Mouse (Mus musculus) heart, adult 2 months (tissue): ENCODE measurements at regions not wholly inside any gene's neighbourhood (a gene's known extent, or its start where the extent isn't known, plus 50 kb on each side); places are given as distances from the start of the nearest gene placed in this dataset.
A peak's percentile ranks its signal among the peaks of the same experiment; 100 is the strongest.

Experiments used
- DNase-seq, 2 experiments: peaks; one replicate each; pipeline ENCODE4 v3.0.0; 2021
- H3K27ac ChIP-seq: fragments of 200-600 bp; 2 replicates; pipeline ENCODE4 v1.8.1; 2022
- H3K27me3 ChIP-seq: fragments of 200-500 bp; 2 replicates; pipeline ENCODE4 v1.6.1; 2012; ENCODE audit warnings: mild to moderate bottlenecking, low read length, inconsistent platforms, mixed read lengths; ENCODE audit not compliant: control insufficient read depth, insufficient read depth
- H3K36me3 ChIP-seq: fragments of 200-500 bp; 2 replicates; pipeline ENCODE4 v1.6.1; 2012; ENCODE audit warnings: low read length, inconsistent platforms; ENCODE audit not compliant: control insufficient read depth, insufficient read depth
- H3K4me1 ChIP-seq: fragments of 200-500 bp; 2 replicates; pipeline ENCODE4 v1.6.1; 2011; ENCODE audit warnings: low read length; ENCODE audit not compliant: control insufficient read depth, insufficient read depth
- H3K4me3 ChIP-seq: fragments of 200-600 bp; 2 replicates; pipeline ENCODE4 v1.8.1; 2022
- H3K79me2 ChIP-seq: fragments of 200-500 bp; replicated peaks from 2 replicates; pipeline ENCODE4 v1.6.1; 2012; ENCODE audit warnings: mild to moderate bottlenecking, inconsistent platforms, low read length, moderate library complexity, mixed read lengths; ENCODE audit not compliant: control insufficient read depth, insufficient read depth
- H3K9ac ChIP-seq: fragments of 200-500 bp; 2 replicates; pipeline ENCODE4 v1.6.1; 2012; ENCODE audit warnings: low read depth, mild to moderate bottlenecking, control low read depth, inconsistent platforms, low read length, mixed read lengths
- CTCF ChIP-seq: fragments of 200-600 bp; IDR thresholded peaks from 2 replicates; pipeline ENCODE4 v1.8.1; 2022; ENCODE audit warnings: antibody characterized with exemption, mild to moderate bottlenecking, moderate library complexity
- EP300 ChIP-seq: fragments of 200-500 bp; IDR thresholded peaks from 2 replicates; pipeline ENCODE4 v1.6.1; 2011; ENCODE audit warnings: low read depth, low read length, control low read depth; ENCODE audit not compliant: insufficient read depth
- POLR2A ChIP-seq: fragments of 200-500 bp; IDR thresholded peaks from 2 replicates; pipeline ENCODE4 v1.6.1; 2011; ENCODE audit warnings: mild to moderate bottlenecking, low read depth, low read length, control low read depth; ENCODE audit not compliant: insufficient read depth
- WGBS: fragments of 180-500 bp; shearing (Covaris S2); methylation state at CpG from one replicate; pipeline ENCODE4 v1.1.7; 2018; 5-methylcytosine and 5-hydroxymethylcytosine counted together
- intact Hi-C: fragments of 180-260 bp; cut with DNase I; formaldehyde crosslinking; loops from one replicate; pipeline ENCODE4 v1.15.1; 2025

GRCm38 (mm10) chr14:58801402-58801861, 341.3 kb downstream of the 1700129C05Rik start:
- Histone ChIP-seq H3K4me3 (no peak overlapping the region), H3K4me1 (no peaks in the 10 kb centered on the region; the same call in 1 of the 2 replicates), H3K79me2 (no peaks in the 10 kb centered on the region), H3K27ac (peak overlapping the region; percentile 86), H3K36me3 (peaks cover 5% of the 10 kb centered on the region), H3K27me3 (no peaks in the 10 kb centered on the region), H3K9ac (no peak overlapping the region)
- peak in 1 of 2 experiments; percentile 47 for DNase-seq
- TF ChIP-seq CTCF, result no peak
- TF ChIP-seq POLR2A, result no peak
- TF ChIP-seq EP300, result no peak
- intact Hi-C loops, result no loop called here

DNA sequence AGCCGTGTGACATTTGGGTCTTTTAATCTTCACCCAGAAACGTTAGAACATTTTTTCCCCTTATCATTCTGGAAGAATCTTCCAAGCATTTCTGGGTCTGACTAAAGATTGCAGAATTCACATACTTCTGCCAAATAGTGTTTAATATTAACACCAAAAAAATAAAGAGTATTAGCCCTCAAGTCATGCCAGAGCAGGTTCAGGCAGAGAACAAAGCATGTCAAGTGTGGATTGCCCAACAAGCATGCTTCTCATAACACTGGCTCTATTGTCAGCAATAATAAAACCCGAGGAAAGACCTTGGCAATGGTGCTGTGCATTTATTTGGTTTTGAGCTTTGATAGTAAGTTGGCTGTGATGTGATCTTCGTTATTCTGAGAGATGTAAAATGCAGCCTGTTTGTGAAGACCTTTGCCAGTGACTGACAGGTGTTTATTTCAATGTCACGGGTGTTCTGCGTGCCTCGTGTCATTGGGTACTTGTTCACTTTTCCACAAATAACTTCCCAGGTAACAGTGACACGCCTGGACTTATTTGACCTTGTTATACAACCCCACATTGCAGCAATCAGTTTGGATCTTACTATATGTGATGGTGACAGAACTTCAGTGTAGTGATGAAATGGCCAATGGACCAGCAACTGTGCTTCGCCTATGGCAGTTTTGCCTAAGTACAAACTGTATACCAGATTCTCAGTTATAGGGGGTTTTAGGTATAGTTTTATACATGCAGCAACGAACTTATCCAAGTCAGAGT, 354.3 kb downstream of the 1700129C05Rik start:
- H3K9ac ChIP-seq, result no peak overlapping the region
- no peaks in the 10 kb centered on the region for H3K79me2 ChIP-seq
- DNase-seq, result peak in 1 of 2 experiments; percentile 38
- H3K4me1 ChIP-seq, result peaks cover 14% of the 10 kb centered on the region
- peaks cover 7% of the 10 kb centered on the region for H3K36me3 ChIP-seq
- intact Hi-C loops, result no loop called here
- TF ChIP-seq EP300 (no peak), POLR2A (no peak), CTCF (no peak)
- no peak overlapping the region for H3K4me3 ChIP-seq
- WGBS, result 56% methylated on average over 10 of the region's 10 CpGs
- no peaks in the 10 kb centered on the region; the same call in 1 of the 2 replicates for H3K27me3 ChIP-seq
- peak overlapping the region; percentile 53 for H3K27ac ChIP-seq

DNA sequence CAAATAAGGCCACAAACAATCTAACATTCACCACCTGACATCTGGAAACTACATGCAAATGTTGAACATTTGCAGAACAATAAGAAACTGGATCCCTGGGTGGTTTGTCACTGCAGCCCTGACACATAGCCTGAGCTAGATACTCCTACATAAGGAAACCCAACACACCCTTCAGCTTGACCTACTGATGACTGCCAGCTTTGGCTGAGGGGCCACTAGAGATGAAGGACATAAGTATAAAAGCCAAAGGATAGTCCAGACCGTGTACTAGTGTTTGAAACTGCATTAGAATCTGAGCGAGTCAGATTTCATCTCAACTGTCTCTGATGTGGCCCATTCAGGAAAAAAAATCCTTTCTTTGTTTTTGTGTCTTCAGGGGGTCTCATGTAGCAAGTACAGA, 355.1 kb downstream of the 1700129C05Rik start:
- Histone ChIP-seq H3K9ac (no peak overlapping the region), H3K4me1 (peaks cover 17% of the 10 kb centered on the region), H3K27me3 (no peaks in the 10 kb centered on the region; the same call in 1 of the 2 replicates), H3K27ac (peak overlapping the region; percentile 53), H3K4me3 (no peak overlapping the region), H3K79me2 (no peaks in the 10 kb centered on the region), H3K36me3 (peaks cover 7% of the 10 kb centered on the region)
- intact Hi-C loops, result no loop called here
- WGBS, result 73% methylated on average over 2 of the region's 2 CpGs
- DNase-seq, result no peak
- TF ChIP-seq POLR2A (no peak), CTCF (no peak), EP300 (no peak)

- Histone ChIP-seq H3K27me3 (no peaks in the 10 kb centered on the region; the same call in 1 of the 2 replicates), H3K79me2 (no peaks in the 10 kb centered on the region), H3K36me3 (peaks cover 7% of the 10 kb centered on the region), H3K4me1 (peaks cover 17% of the 10 kb centered on the region), H3K27ac (peak overlapping the region; percentile 53), H3K9ac (no peak overlapping the region), H3K4me3 (no peak overlapping the region)
- DNase-seq, result peak; percentile 47 to 64
- WGBS, result 72% methylated on average over 4 of the region's 4 CpGs
- intact Hi-C loops, result no loop called here
- TF ChIP-seq EP300 (no peak), CTCF (no peak), POLR2A (no peak)
Observed at GRCm38 (mm10) chr14:58786791-58787491, 355.8 kb downstream of the 1700129C05Rik start.

GRCm38 (mm10) chr14:58783201-58783600, 359.5 kb downstream of the 1700129C05Rik start:
- H3K36me3 ChIP-seq, result peaks cover 7% of the 10 kb centered on the region
- no peaks in the 10 kb centered on the region for H3K79me2 ChIP-seq
- peaks cover 15% of the 10 kb centered on the region for H3K4me1 ChIP-seq
- H3K27me3 ChIP-seq, result no peaks in the 10 kb centered on the region
- DNase-seq, result no peak
- no peak overlapping the region for H3K4me3 ChIP-seq
- intact Hi-C loops, result no loop called here
- TF ChIP-seq EP300 (no peak), POLR2A (no peak), CTCF (no peak)
- H3K27ac ChIP-seq, result peak overlapping the region; percentile 67
- no peak overlapping the region for H3K9ac ChIP-seq
- whole genome bisulfite sequencing, result 9% methylated on average over 1 of the region's 1 CpGs

GRCm38 (mm10) chr14:58780306-58780705, 362.4 kb downstream of the 1700129C05Rik start:
- H3K27ac ChIP-seq, result no peak overlapping the region
- no peak overlapping the region for H3K9ac ChIP-seq
- H3K4me3 ChIP-seq, result no peak overlapping the region
- no peaks in the 10 kb centered on the region for H3K79me2 ChIP-seq
- intact Hi-C loops, result no loop called here
- no peaks in the 10 kb centered on the region for H3K27me3 ChIP-seq
- H3K36me3 ChIP-seq, result peaks cover 3% of the 10 kb centered on the region
- no peak for TF ChIP-seq POLR2A
- no peak for TF ChIP-seq EP300
- no peak for TF ChIP-seq CTCF
- WGBS, result 86% methylated on average over 4 of the region's 4 CpGs
- H3K4me1 ChIP-seq, result peaks cover 6% of the 10 kb centered on the region
- no peak for DNase-seq
